ENCODE assay signal across 8 mouse cellular contexts in genomic region chr15:102243229-102244190, GRCm38 (mm10). TPM values are rescaled to one million over a fixed set of nuclear protein-coding genes. Genes with fewer than 3 reads are reported as not detected.
A peak's percentile ranks its signal among the peaks of the same experiment; 100 is the strongest.
DNase-seq lines count a peak whose midpoint lies in the region; ATAC-seq and TF ChIP-seq lines count a peak whose summit lies in the region.

No protein-coding gene starts in this region.

- intact Hi-C loops in left cerebral cortex, postnatal 25 days (cut with DNase I) = loop anchor here (5.0 kb wide), 1 partner anchor 74 kb away; no protein-coding TSS in a partner anchor

- no peaks in the 10 kb centered on the region for H3K36me3 ChIP-seq in midbrain, embryonic 10.5 days
- no peaks in the 10 kb centered on the region for H3K36me3 ChIP-seq in midbrain, embryonic 11.5 days (ENCODE audit: control insufficient read depth, insufficient read depth, low read length)
- no peaks in the 10 kb centered on the region for H3K36me3 ChIP-seq in heart, postnatal 0 days (replicated peaks; ENCODE audit: control insufficient read depth, insufficient read depth, low read length)
- H3K36me3 ChIP-seq in limb, embryonic 11.5 days (ENCODE audit: control insufficient read depth, insufficient read depth, low read length) = peaks cover 6% of the 10 kb centered on the region; the same call in 1 of the 2 replicates
- no peaks in the 10 kb centered on the region for H3K36me3 ChIP-seq in midbrain, embryonic 13.5 days

- peak overlapping the region; percentile 31 for H3K4me3 ChIP-seq in midbrain, embryonic 10.5 days
- no peak overlapping the region for H3K4me3 ChIP-seq in midbrain, embryonic 11.5 days (ENCODE audit: low read depth, low read length)
- peak overlapping the region; percentile 17; the same call in 1 of the 2 replicates for H3K4me3 ChIP-seq in heart, postnatal 0 days (ENCODE audit: low read depth, low read length)
- H3K4me3 ChIP-seq in limb, embryonic 11.5 days (ENCODE audit: low read depth, low read length) = peak overlapping the region; percentile 65
- H3K4me3 ChIP-seq in midbrain, embryonic 13.5 days (replicated peaks) = no peak overlapping the region

- no peak for ATAC-seq in midbrain, embryonic 11.5 days (ENCODE audit: low FRiP score)
- no peak for ATAC-seq in heart, postnatal 0 days (ENCODE audit: insufficient read depth, low read depth)
- ATAC-seq in limb, embryonic 11.5 days (ENCODE audit: insufficient number of reproducible peaks, low FRiP score, low TSS enrichment, low read depth) = no peak
- ATAC-seq in midbrain, embryonic 13.5 days = no peak

- peaks cover 60% of the 10 kb centered on the region for H3K4me1 ChIP-seq in midbrain, embryonic 10.5 days
- H3K4me1 ChIP-seq in midbrain, embryonic 11.5 days (ENCODE audit: control insufficient read depth, insufficient read depth, low read length) = peaks cover 21% of the 10 kb centered on the region
- 0 out of 2 replicates have a peak, but pooled peaks cover 7% of the 10 kb centered on the region for H3K4me1 ChIP-seq in heart, postnatal 0 days (ENCODE audit: control insufficient read depth, insufficient read depth)
- H3K4me1 ChIP-seq in limb, embryonic 11.5 days (ENCODE audit: control insufficient read depth, insufficient read depth, low read length) = peaks cover 40% of the 10 kb centered on the region
- peaks cover 41% of the 10 kb centered on the region for H3K4me1 ChIP-seq in midbrain, embryonic 13.5 days (replicated peaks)

- H3K27ac ChIP-seq in midbrain, embryonic 10.5 days (replicated peaks) = peak overlapping the region; percentile 30; the same call in 1 of the 2 replicates
- no peak overlapping the region for H3K27ac ChIP-seq in midbrain, embryonic 11.5 days (ENCODE audit: low read depth, low read length)
- H3K27ac ChIP-seq in heart, postnatal 0 days (ENCODE audit: low read depth) = peak overlapping the region; percentile 60
- peak overlapping the region; percentile 87 for H3K27ac ChIP-seq in limb, embryonic 11.5 days (replicated peaks; ENCODE audit: low read depth, low read length)
- no peak overlapping the region for H3K27ac ChIP-seq in midbrain, embryonic 13.5 days

- WGBS in midbrain, embryonic 10.5 days = 9% methylated on average over 22 of the region's 22 CpGs
- 7% methylated on average over 21 of the region's 22 CpGs for WGBS in midbrain, embryonic 11.5 days
- WGBS in heart, postnatal 0 days = 39% methylated on average over 22 of the region's 22 CpGs
- WGBS in limb, embryonic 11.5 days = 3% methylated on average over 22 of the region's 22 CpGs
- 12% methylated on average over 22 of the region's 22 CpGs for WGBS in midbrain, embryonic 13.5 days

- H3K9me3 ChIP-seq in midbrain, embryonic 10.5 days (replicated peaks) = no peaks in the 10 kb centered on the region
- no peaks in the 10 kb centered on the region for H3K9me3 ChIP-seq in midbrain, embryonic 11.5 days (ENCODE audit: control insufficient read depth, low read length)
- no peaks in the 10 kb centered on the region for H3K9me3 ChIP-seq in heart, postnatal 0 days (replicated peaks; ENCODE audit: control insufficient read depth, low read length)
- no peaks in the 10 kb centered on the region for H3K9me3 ChIP-seq in limb, embryonic 11.5 days (ENCODE audit: control insufficient read depth, low read length)
- H3K9me3 ChIP-seq in midbrain, embryonic 13.5 days = no peaks in the 10 kb centered on the region

- no peak overlapping the region for H3K4me2 ChIP-seq in midbrain, embryonic 11.5 days
- peak overlapping the region; percentile 78 for H3K4me2 ChIP-seq in heart, postnatal 0 days (ENCODE audit: low read depth, low read length)
- H3K4me2 ChIP-seq in limb, embryonic 11.5 days (ENCODE audit: low read depth, severe bottlenecking) = peak overlapping the region; percentile 84
- peak overlapping the region; percentile 10 for H3K4me2 ChIP-seq in midbrain, embryonic 13.5 days (replicated peaks)

- no peak overlapping the region for H3K9ac ChIP-seq in midbrain, embryonic 11.5 days (ENCODE audit: low read length)
- H3K9ac ChIP-seq in heart, postnatal 0 days (replicated peaks; ENCODE audit: low read depth, low read length) = no peak overlapping the region; the same call in 1 of the 2 replicates
- H3K9ac ChIP-seq in limb, embryonic 11.5 days (ENCODE audit: low read length) = peak overlapping the region; percentile 36
- H3K9ac ChIP-seq in midbrain, embryonic 13.5 days (replicated peaks) = no peak overlapping the region

- H3K27me3 ChIP-seq in midbrain, embryonic 10.5 days (ENCODE audit: low read depth, poor library complexity, severe bottlenecking) = peaks cover 91% of the 10 kb centered on the region
- H3K27me3 ChIP-seq in midbrain, embryonic 11.5 days (ENCODE audit: control insufficient read depth, insufficient read depth, low read length) = peaks cover 58% of the 10 kb centered on the region
- H3K27me3 ChIP-seq in heart, postnatal 0 days (ENCODE audit: control insufficient read depth, insufficient read depth, low read length) = no peaks in the 10 kb centered on the region
- no peaks in the 10 kb centered on the region for H3K27me3 ChIP-seq in limb, embryonic 11.5 days (ENCODE audit: control insufficient read depth, insufficient read depth, low read length)
- H3K27me3 ChIP-seq in midbrain, embryonic 13.5 days = peaks cover 79% of the 10 kb centered on the region

- no peak for TF ChIP-seq EP300 in heart, postnatal 0 days (IDR thresholded peaks at IDR 0.05; ENCODE audit: low read depth)

- DNase-seq in midbrain, embryonic 10.5 days (ENCODE audit: low spot score) = no peak
- DNase-seq in midbrain, embryonic 11.5 days (ENCODE audit: low spot score, missing footprints) = no peak
- DNase-seq in embryo, embryonic 11 days = peak; percentile 40
- no peak for DNase-seq in heart, postnatal 0 days (ENCODE audit: low spot score)
- DNase-seq in limb, embryonic 11.5 days (ENCODE audit: low spot score) = peak; percentile 66
- DNase-seq in left cerebral cortex, postnatal 25 days (ENCODE audit: low spot score in 2 of 2) = no peak
- no peak for DNase-seq in c-Kit-positive CD71-positive TER-119-positive erythroid progenitor cells, embryonic 14.5 days (ENCODE audit: low spot score)

- TF ChIP-seq CTCF in heart, postnatal 0 days (IDR thresholded peaks at IDR 0.05; ENCODE audit: low read depth) = no peak

RNA-seq across cellular contexts. Expression of gene Itgb7, which starts 11.8 kb away (rescaled TPM):
- 0.31 and 0.56 TPM in 2 replicates for polyA plus RNA-seq in midbrain, embryonic 10.5 days (2016; fragmentation: Nextera tagmentation; extraction: Ambion mirVana)
- 0.15 and 0.55 TPM in 2 replicates for polyA plus RNA-seq in midbrain, embryonic 11.5 days (2014; fragmentation: Nextera tagmentation; extraction: Ambion mirVana)
- total RNA-seq in heart, postnatal 0 days (2014; rRNA removed; ENCODE audit: low replicate concordance) = 0.23 and 1.1 TPM in 2 replicates
- polyA plus RNA-seq in heart, postnatal 0 days (2015; fragmentation: Nextera tagmentation; extraction: Ambion mirVana) = 0.79 and 0.92 TPM in 2 replicates
- 0.57 and 0.71 TPM in 2 replicates for polyA plus RNA-seq in limb, embryonic 11.5 days (2014; fragmentation: Nextera tagmentation; extraction: Ambion mirVana)
- polyA plus RNA-seq in midbrain, embryonic 13.5 days (2015; fragmentation: Nextera tagmentation; extraction: Ambion mirVana) = 0.71 and 0.82 TPM in 2 replicates
- 1 to 10 TPM; 1.0 to 1.7 TPM for total RNA-seq in left cerebral cortex, postnatal 25 days (2021)

RNA-seq across cellular contexts. Expression of gene Rarg, which starts 13.8 kb away (rescaled TPM):
- 14.3 and 16.2 TPM in 2 replicates for polyA plus RNA-seq in midbrain, embryonic 10.5 days (2016; fragmentation: Nextera tagmentation; extraction: Ambion mirVana)
- 10.1 and 10.5 TPM in 2 replicates for polyA plus RNA-seq in midbrain, embryonic 11.5 days (2014; fragmentation: Nextera tagmentation; extraction: Ambion mirVana)
- 8.9 and 9.7 TPM in 2 replicates for total RNA-seq in heart, postnatal 0 days (2014; rRNA removed; ENCODE audit: low replicate concordance)
- polyA plus RNA-seq in heart, postnatal 0 days (2015; fragmentation: Nextera tagmentation; extraction: Ambion mirVana) = 5.4 and 6.0 TPM in 2 replicates
- polyA plus RNA-seq in limb, embryonic 11.5 days (2014; fragmentation: Nextera tagmentation; extraction: Ambion mirVana) = 118 and 119 TPM in 2 replicates
- polyA plus RNA-seq in midbrain, embryonic 13.5 days (2015; fragmentation: Nextera tagmentation; extraction: Ambion mirVana) = 2.7 and 3.4 TPM in 2 replicates
- total RNA-seq in left cerebral cortex, postnatal 25 days (2021) = 10 to 100 TPM; 12.7 to 15.4 TPM

RNA-seq across cellular contexts. Expression of gene Gm9918, which starts 26.9 kb away (rescaled TPM):
- polyA plus RNA-seq in midbrain, embryonic 10.5 days (2016; fragmentation: Nextera tagmentation; extraction: Ambion mirVana) = 0.35 and 0.41 TPM in 2 replicates
- 0.15 and 0.23 TPM in 2 replicates for polyA plus RNA-seq in midbrain, embryonic 11.5 days (2014; fragmentation: Nextera tagmentation; extraction: Ambion mirVana)
- total RNA-seq in heart, postnatal 0 days (2014; rRNA removed; ENCODE audit: low replicate concordance) = not detected in 2 replicates
- polyA plus RNA-seq in heart, postnatal 0 days (2015; fragmentation: Nextera tagmentation; extraction: Ambion mirVana) = not detected in 2 replicates
- 0.88 and 1.1 TPM in 2 replicates for polyA plus RNA-seq in limb, embryonic 11.5 days (2014; fragmentation: Nextera tagmentation; extraction: Ambion mirVana)
- 0.07 and 0.12 TPM in 2 replicates for polyA plus RNA-seq in midbrain, embryonic 13.5 days (2015; fragmentation: Nextera tagmentation; extraction: Ambion mirVana)
- total RNA-seq in left cerebral cortex, postnatal 25 days (2021) = not detected

RNA-seq across cellular contexts. Expression of gene Mfsd5, which starts 35.7 kb away (rescaled TPM):
- 59.2 and 63.2 TPM in 2 replicates for polyA plus RNA-seq in midbrain, embryonic 10.5 days (2016; fragmentation: Nextera tagmentation; extraction: Ambion mirVana)
- polyA plus RNA-seq in midbrain, embryonic 11.5 days (2014; fragmentation: Nextera tagmentation; extraction: Ambion mirVana) = 50.8 and 53.0 TPM in 2 replicates
- 35.6 and 53.5 TPM in 2 replicates for total RNA-seq in heart, postnatal 0 days (2014; rRNA removed; ENCODE audit: low replicate concordance)
- 31.4 and 34.1 TPM in 2 replicates for polyA plus RNA-seq in heart, postnatal 0 days (2015; fragmentation: Nextera tagmentation; extraction: Ambion mirVana)
- 58.5 and 62.8 TPM in 2 replicates for polyA plus RNA-seq in limb, embryonic 11.5 days (2014; fragmentation: Nextera tagmentation; extraction: Ambion mirVana)
- 50.8 and 53.4 TPM in 2 replicates for polyA plus RNA-seq in midbrain, embryonic 13.5 days (2015; fragmentation: Nextera tagmentation; extraction: Ambion mirVana)
- total RNA-seq in left cerebral cortex, postnatal 25 days (2021) = 10 to 100 TPM; 42.1 to 43.9 TPM

RNA-seq across cellular contexts. Expression of gene Csad, which starts 39.0 kb away (rescaled TPM):
- polyA plus RNA-seq in midbrain, embryonic 10.5 days (2016; fragmentation: Nextera tagmentation; extraction: Ambion mirVana) = 32.8 and 38.8 TPM in 2 replicates
- 21.9 and 25.9 TPM in 2 replicates for polyA plus RNA-seq in midbrain, embryonic 11.5 days (2014; fragmentation: Nextera tagmentation; extraction: Ambion mirVana)
- total RNA-seq in heart, postnatal 0 days (2014; rRNA removed; ENCODE audit: low replicate concordance) = 43.9 and 64.7 TPM in 2 replicates
- 27.7 and 33.1 TPM in 2 replicates for polyA plus RNA-seq in heart, postnatal 0 days (2015; fragmentation: Nextera tagmentation; extraction: Ambion mirVana)
- 37.3 and 37.5 TPM in 2 replicates for polyA plus RNA-seq in limb, embryonic 11.5 days (2014; fragmentation: Nextera tagmentation; extraction: Ambion mirVana)
- 37.9 and 40.2 TPM in 2 replicates for polyA plus RNA-seq in midbrain, embryonic 13.5 days (2015; fragmentation: Nextera tagmentation; extraction: Ambion mirVana)
- total RNA-seq in left cerebral cortex, postnatal 25 days (2021) = 10 to 100 TPM; 28.4 to 32.1 TPM

Comparison
In these comparisons a context has a peak if more than half of its experiments do, and no peak if none do; other contexts are left out.
1. H3K27ac ChIP-seq: peak in midbrain, embryonic 10.5 days (single experiment), heart, postnatal 0 days (single experiment) and limb, embryonic 11.5 days (single experiment); none in midbrain, embryonic 11.5 days (single experiment) and midbrain, embryonic 13.5 days (single experiment).
2. H3K4me3 ChIP-seq: peak in midbrain, embryonic 10.5 days (single experiment), heart, postnatal 0 days (single experiment) and limb, embryonic 11.5 days (single experiment); none in midbrain, embryonic 11.5 days (single experiment) and midbrain, embryonic 13.5 days (single experiment).
3. DNase-seq: peak in embryo, embryonic 11 days (single experiment) and limb, embryonic 11.5 days (single experiment); none in midbrain, embryonic 10.5 days (single experiment), midbrain, embryonic 11.5 days (single experiment), heart, postnatal 0 days (single experiment), left cerebral cortex, postnatal 25 days (0 of 2) and c-Kit-positive CD71-positive TER-119-positive erythroid progenitor cells, embryonic 14.5 days (single experiment).